Mouse (Mus musculus): ENCODE measurements at regions not wholly inside any gene's neighbourhood (a gene's known extent, or its start where the extent isn't known, plus 50 kb on each side); places are given as distances from the start of the nearest gene placed in this dataset.

DNA sequence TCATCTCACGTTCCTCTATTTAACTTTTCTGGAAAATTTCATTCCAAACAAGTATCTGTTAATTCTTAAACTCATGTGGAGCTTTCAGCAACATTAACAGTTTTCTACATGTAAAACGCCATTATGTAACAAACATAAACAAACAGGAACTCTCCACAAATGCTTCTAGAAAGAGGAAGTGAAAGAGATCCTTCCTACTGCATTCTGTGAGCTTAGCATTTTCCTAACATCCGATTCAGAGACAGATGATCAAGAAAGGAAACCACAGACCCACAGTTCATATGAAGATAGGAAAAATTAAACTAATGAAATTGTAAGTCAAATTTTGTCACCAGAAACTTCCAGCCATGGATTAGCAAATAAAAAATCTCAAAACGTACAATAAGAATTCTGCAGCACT lies 1070.6 kb upstream of the Cited2 start:
- TF ChIP-seq CTCF (IDR thresholded peaks at IDR 0.05; ENCODE audit: low read depth) (no peak), EP300 (IDR thresholded peaks at IDR 0.05; ENCODE audit: low read depth) (peak; percentile 33; the same call in 1 of the 2 replicates)

All from liver, postnatal 0 days (tissue).